Mouse (Mus musculus) gastrocnemius, adult 2 months (tissue): ENCODE measurements around the gene Lrrc75a. TPM values are rescaled to one million over a fixed set of nuclear protein-coding genes. Genes with fewer than 3 reads are reported as not detected.
"Not testable (repeated sequence)": the region's sequence is repeated elsewhere in the genome, so short reads cannot be mapped to it uniquely, and the experiment has no call there.

ENCODE experiments used
- DNase-seq: peaks from one replicate; pipeline ENCODE4 v3.0.0; 2022
- H3K27ac ChIP-seq: fragments of 200-600 bp; 2 replicates; pipeline ENCODE4 v1.8.1; 2022; ENCODE audit warnings: mild to moderate bottlenecking
- H3K4me3 ChIP-seq: fragments of 200-600 bp; 2 replicates; pipeline ENCODE4 v1.8.1; 2022; ENCODE audit warnings: mild to moderate bottlenecking, moderate library complexity
- CTCF ChIP-seq: fragments of 200-600 bp; IDR thresholded peaks from 2 replicates; pipeline ENCODE4 v1.8.1; 2022; ENCODE audit warnings: antibody characterized with exemption, mild to moderate bottlenecking, moderate library complexity
- intact Hi-C: fragments of 180-260 bp; cut with DNase I; formaldehyde crosslinking; loops from one replicate; pipeline ENCODE4 v1.15.1; 2025
- total RNA-seq, 2 experiments: library from RNA; stranded (reverse); gene quantifications; 2 replicates each; pipeline ENCODE4 v1.2.3; 2021

The Lrrc75a gene
- total RNA-seq, 2 experiments from 2014 or later: 3.2 to 5.6 TPM

DNA sequence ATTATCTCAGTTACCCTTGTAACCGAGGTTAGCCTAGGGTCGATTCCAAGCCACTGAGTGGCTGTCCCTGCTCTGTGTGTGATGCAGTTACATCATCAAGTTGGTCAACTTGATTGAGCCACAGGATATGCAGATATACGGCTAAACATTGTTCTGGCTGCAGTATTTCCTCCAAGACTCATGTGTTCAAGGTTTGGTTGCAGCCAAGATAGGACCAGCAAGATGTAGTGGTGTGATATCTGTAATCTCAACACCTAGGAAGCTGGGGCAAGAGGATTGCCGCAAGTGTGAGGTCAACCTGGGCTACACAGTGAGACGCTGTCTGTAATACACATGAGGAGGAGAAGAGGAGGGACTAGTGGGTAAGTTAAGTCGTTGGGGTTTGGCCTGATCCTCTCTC is 15.9 kb upstream of the Lrrc75a start:
- intact Hi-C loops: no loop called here
- TF ChIP-seq CTCF: no peak
- Histone ChIP-seq H3K27ac (no peak overlapping the region), H3K4me3 (no peak overlapping the region)
- no peak for DNase-seq

DNA sequence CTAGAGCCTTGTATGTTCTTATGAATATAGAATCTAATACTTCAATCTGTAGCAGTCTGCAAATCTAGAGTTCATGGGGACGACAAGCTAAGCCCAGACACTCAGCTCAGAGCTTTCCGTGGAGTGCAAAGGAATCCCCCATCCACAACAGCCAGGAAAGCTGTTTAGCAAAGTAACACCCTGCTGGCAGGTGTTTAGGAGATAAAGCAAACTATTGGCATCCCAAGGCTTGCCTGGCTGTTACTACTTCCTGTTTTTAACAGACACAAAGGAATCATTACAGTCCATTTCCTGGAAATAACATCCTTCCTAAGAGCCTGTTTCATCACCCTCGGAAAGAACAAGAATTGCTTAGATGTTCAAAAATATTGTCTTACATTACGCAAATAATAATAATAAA is 12.6 kb upstream of the Lrrc75a start:
- intact Hi-C loops: no loop called here
- DNase-seq: no peak
- TF ChIP-seq CTCF: no peak
- Histone ChIP-seq H3K27ac (no peak overlapping the region), H3K4me3 (no peak overlapping the region)

DNA sequence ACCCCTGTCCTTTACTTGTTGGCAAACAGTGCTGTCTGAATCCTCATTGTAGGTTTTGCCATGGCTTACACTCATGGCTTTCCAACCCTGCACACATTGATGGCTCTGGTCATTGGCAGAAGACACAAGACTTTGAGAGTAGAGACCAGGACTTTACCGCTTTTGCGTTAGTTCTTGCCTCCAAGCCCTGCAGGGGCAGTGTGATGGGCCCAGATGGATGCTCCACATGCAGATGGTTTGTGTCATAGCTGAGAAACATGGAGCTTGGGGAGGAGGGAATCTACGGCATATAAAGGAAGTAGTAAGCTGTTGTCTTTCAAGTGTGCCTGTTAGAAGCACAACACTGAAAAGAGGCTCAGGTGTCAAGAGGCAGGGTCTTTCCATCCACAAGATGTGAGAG is 3.8 kb upstream of the Lrrc75a start:
- DNase-seq: no peak
- no peak for TF ChIP-seq CTCF
- Histone ChIP-seq H3K4me3 (no peak overlapping the region), H3K27ac (no peak overlapping the region)
- intact Hi-C loops: no loop called here

DNA sequence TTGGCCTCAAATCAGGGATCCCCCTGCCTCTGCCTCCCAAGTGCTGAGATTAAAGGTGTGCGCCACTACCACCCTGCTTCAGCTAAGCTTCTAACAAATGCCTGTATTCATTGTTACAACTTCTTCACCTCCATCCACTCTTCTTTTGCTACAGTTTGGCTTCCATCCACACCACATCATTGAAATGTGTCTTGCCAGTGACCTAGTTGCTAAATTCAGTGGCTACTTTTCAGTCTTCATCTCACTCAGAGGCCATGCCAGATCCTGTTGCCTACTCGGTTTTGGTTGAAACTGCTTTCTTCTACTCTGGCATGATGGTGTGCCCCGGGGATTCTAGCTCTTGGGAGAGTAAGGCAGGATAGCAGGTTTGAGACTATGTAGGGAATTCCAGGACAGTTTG is 3.2 kb upstream of the Lrrc75a start:
- no peak overlapping the region for H3K4me3 ChIP-seq
- no peak for TF ChIP-seq CTCF
- intact Hi-C loops: no loop called here

DNA sequence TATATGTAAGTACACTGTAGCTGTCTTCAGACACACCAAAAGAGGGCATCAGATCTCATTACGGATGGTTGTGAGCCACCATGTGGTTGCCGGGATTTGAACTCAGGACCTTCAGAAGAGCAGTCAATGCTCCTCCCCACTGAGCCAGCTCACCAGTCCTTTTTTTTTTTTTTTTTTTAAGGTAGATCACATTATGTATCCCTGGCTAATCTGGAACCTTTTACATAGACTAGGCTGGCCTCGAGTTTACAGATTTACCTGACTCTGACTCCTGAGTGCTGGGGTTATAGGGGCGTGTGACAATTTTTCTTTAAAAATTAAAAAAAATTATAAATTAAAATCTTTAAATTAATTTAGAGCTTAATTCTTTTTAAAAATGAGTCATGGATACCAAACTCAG is 1.5 kb upstream of the Lrrc75a start:
- not testable (repeated sequence) for H3K27ac ChIP-seq, DNase-seq, H3K4me3 ChIP-seq
- intact Hi-C loops: loop anchor here (1.0 kb wide), 1 partner anchor 37 kb away; no protein-coding TSS in a partner anchor

More for the DNA sequence above, 3.2 kb upstream of the Lrrc75a start:
- DNase-seq: no peak
- H3K27ac ChIP-seq: no peak overlapping the region

DNA sequence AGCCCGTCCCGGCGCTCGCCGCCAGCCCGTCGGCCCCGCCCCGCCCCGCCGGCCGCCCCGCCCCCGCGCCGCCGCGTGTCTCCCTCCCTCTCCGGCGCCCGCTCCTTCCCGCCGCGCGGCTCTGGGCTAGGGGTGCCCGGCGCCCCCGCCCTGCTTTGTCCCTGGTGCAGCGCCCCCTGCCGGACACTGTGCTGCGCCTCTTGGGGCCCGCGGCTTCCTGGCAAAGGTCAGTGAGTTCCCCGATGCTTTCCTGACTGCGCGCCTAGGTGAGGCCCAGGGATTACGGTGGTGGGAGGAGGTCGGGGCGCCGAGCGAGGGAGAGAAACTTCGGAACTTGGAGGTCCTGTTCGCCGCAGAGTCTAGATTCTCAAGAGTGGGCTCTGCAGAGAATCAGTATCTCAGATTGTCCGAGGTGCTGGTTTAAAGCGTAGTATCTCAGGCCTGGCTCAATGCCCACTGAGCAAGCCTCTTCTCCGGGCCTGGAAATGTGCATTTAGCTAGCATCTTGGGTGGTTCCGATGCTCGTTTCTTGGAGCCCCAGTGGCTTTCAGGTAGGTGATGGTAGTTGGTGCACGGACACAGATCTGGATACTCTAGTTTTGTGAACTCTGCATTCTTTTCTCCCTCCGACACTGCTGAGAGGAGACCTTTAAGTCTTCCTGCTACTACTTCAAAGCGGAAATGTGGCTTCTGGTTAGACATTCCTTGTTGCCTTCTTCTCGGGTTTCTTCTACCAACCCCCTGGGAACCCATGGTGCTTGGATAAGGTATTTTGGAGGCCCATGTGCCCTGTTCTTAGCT is 468 bp upstream of the Lrrc75a start, which contains the start of gene Mmgt2:
TSS of gene Mmgt2 (plus strand) at position 74 of the 801 bp plus-strand sequence.
- peak within 1 kb of the TSS; percentile 87 for H3K4me3 ChIP-seq
- TF ChIP-seq CTCF: peak; percentile 89
- intact Hi-C loops: loop anchor here (1.0 kb wide), 2 partner anchors 27 to 35 kb away; no protein-coding TSS in a partner anchor
- DNase-seq: peak; percentile 97
- H3K27ac ChIP-seq: peak within 1 kb of the TSS; percentile 87

DNA sequence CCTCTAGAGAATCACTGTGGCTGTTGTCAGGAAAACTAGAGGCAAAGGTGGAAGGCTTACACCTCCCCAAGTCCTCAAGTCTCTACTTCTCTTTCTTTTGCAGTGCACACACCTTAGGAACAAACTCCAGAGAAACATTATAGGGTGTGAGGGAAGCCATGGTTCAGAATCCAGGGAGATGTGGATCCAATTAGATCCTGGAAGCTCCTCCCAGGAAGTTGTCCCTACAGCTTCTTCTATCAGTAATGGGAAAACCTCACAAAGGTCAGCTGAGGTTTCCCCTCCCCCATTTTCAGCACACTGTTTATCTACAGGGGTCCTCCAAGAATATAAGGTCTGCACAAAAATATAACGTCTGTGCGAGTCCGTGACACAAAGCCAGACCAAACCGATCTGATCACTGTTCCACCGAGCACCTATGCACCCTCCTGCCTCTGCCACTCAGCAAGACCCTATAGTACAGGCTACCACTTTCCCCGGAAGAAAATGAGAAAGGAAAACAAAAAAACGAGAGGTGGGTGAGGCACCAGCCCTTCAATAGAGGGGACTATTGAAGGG is 1.3 kb downstream of the Lrrc75a start:
- TF ChIP-seq CTCF: no peak
- Histone ChIP-seq H3K27ac (peak overlapping the region; percentile 87), H3K4me3 (peak overlapping the region; percentile 87)
- intact Hi-C loops: no loop called here
- DNase-seq: no peak

DNA sequence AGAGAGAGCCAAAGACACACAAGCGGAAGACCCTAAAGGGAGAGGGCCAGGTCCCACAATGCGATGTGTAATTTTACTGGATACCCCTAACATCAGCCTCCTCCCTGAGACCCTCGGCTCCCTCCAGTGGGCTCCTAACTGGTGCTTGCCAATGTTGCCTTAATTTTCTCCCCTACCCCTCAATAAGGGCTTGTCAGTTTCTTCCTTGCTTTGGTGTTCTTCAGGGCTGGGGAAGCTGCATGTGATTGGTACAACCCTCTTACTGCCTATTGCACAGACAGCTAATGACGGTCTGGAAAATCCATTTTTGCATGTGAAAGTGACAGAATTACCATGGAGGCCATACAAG is 1.9 kb downstream of the Lrrc75a start:
- TF ChIP-seq CTCF: no peak
- intact Hi-C loops: no loop called here
- no peak for DNase-seq

DNA sequence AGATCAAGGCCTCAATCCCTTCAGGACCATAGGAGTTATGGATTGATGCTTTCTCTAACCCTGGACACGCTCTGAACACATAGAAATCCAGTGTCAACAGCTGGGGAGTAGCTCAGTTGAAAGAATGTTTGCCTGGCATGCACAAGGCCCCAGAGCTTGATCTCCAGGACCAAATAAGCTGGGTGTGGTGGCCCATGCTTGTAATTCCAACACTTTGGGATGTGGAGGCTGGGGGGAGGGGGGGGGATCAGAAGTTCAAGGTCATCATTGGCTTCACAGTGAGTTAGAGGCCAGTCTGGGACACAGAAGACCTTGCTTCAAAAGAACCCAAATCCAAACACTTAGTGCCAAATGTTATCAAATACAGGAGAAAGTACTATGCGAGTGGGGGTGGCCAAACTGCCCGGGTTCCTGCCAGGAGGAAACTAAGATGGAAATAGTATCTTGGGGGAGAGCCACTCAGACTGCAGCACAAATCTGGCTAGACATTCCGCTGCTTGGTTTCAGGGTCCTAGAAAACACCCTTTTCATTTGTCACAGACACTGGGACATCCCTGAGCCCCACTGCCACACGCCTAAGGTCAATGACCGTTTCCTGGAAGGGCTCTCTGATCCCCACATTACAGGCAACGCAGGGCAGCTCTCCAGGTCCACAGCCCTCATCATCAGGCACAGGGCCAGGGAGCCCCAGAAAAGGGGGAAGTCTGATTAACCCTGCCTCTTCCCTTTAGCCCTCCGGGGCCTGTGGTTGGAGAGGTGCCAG is 2.4 kb downstream of the Lrrc75a start:
- peak; percentile 65 for DNase-seq
- no peak for TF ChIP-seq CTCF
- Histone ChIP-seq H3K27ac (peak overlapping the region; percentile 87), H3K4me3 (peak overlapping the region; percentile 87)
- intact Hi-C loops: no loop called here

More for the DNA sequence above, 1.9 kb downstream of the Lrrc75a start:
- Histone ChIP-seq H3K4me3 (peak overlapping the region; percentile 87), H3K27ac (peak overlapping the region; percentile 87)

DNA sequence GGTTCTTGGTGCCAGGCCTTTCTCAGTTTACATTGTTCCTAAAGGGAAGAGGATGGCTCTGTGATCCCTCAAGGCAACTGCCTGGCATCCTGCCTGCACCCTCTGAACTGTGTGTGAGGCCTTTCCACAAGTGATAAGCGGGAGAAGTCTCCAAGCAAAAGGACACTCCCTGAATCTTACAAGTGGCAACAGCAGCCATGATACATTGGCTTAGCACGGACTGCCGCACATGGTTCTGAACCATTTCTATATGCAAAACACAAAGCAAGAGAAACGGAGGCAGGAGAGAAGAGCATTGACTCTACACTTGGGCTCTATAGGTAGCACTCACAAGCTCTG is 3.0 kb downstream of the Lrrc75a start:
- DNase-seq: no peak

DNA sequence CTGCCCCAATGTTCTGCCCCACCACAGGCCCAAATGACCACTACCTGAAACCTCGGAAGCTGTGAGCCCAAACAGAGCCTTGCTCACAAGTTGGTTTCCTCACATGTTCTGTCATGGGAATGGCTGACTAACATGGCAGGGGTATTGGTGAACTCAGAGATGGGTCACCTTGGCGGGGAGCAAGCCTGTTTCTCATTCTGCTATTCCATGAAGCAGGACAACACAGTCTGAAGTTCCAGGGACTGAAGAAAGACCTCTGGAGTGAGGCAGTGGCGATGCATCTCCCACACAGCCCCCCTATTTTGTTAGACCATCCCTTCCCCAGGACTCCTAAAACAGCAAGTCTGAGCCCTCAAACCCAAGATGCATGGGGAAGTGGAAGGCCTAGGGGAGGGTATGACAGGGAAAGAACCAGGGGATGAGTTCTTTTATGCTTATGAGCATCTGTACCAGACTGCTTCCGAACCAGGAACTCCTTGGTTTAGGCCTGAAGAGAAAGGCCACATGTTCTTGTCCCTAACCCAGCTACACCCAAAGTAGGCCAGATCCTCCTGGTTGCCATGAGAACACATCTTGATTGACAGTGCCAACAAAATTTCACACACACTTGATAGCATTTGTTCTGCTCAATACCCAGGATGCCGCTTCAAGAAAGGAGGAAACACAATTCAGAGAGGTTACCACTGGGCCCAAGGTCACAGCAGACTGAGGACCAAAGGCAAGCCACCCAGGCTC is 3.6 kb downstream of the Lrrc75a start:
- no peak for DNase-seq
- intact Hi-C loops: no loop called here
- no peak for TF ChIP-seq CTCF
- no peak overlapping the region for H3K4me3 ChIP-seq
- peak overlapping the region; percentile 87 for H3K27ac ChIP-seq

More for the DNA sequence above, 3.0 kb downstream of the Lrrc75a start:
- TF ChIP-seq CTCF: no peak
- intact Hi-C loops: no loop called here
- Histone ChIP-seq H3K27ac (peak overlapping the region; percentile 87), H3K4me3 (peak overlapping the region; percentile 87)

DNA sequence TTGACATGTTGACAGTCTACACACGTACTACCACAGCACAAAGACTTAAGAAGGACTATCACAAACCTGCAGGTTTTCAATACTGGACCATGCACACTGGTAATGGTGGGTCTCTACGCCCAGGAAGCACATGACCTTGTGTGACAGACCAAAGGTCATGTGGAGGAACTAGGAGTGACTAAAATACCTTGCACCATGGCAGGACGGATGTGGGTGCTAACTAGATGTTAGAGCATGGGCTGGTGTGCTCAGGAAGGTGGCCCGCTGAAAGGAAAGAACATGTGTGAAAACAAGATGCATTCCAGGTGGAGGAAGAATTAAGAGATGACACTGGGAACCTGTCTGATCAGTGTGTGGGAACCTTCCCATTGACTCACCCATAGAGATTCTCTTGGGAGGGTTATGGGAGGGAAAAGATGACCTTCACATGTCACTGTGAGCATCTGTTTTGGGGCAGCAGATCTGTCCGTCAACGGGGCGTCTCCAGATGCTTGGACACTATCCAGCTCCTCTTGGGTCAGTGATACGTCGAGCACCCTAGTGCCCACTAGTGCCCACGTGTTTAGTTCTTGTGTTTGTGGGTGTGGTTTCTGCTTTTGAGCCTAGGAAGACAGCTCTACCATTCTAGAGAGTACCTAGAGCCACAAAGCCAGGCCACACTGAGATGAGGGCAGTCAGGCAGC is 4.5 kb downstream of the Lrrc75a start:
- peak overlapping the region; percentile 87 for H3K27ac ChIP-seq
- TF ChIP-seq CTCF: no peak
- H3K4me3 ChIP-seq: no peak overlapping the region
- DNase-seq: no peak
- intact Hi-C loops: no loop called here
